In the genomic region with DNA sequence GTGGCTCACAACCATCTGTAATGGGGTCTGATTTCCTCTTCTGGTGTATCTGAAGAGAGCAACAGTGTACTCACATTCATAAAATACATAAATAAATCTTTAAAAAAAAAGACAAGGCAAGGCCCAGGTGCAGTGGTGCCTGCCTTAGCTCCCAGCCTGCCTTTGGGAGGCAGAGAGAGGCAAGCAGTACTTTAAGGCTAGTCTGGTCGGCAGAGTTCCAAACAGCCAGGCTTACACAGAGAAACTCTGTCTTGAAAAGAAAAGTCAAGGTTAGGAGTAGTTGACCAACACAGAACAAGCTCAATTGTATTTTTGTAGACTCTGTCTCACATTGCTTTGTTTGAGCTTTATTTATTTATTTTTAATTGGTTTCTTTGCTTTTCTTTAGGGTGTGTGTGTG, we compare ENCODE assay signal across 26 mouse cellular contexts. TPM values are rescaled to one million over a fixed set of nuclear protein-coding genes. Genes with fewer than 3 reads are reported as not detected.
DNase-seq lines count a peak whose midpoint lies in the region; TF ChIP-seq lines count a peak whose summit lies in the region.
"Had no signal": no experiment of that assay in that cellular context is flagged by ENCODE, and none has a peak within 500 bp of the region (broad histone marks: within the 10 kb centered on the region; RNA-seq: fewer than 3 reads in every experiment).

No protein-coding gene starts in this region.

- no peak overlapping the region for H3K4me3 ChIP-seq in cerebellum, adult 2 months (replicated peaks; ENCODE audit: insufficient read depth, low read depth, low read length)
- H3K4me3 ChIP-seq: embryonic facial prominence, embryonic 12.5 days; embryonic facial prominence, embryonic 15.5 days; gastrocnemius, adult 2 months; heart, embryonic 12.5 days; heart, embryonic 15.5 days; hindbrain, embryonic 10.5 days; hindbrain, embryonic 13.5 days; intestine, embryonic 15.5 days had no signal

- TF ChIP-seq CTCF in cerebellum, adult 2 months (IDR thresholded peaks at IDR 0.05; ENCODE audit: borderline replicate concordance, insufficient read depth, low read depth, low read length), result no peak

- 68% methylated on average over 1 of the region's 1 CpGs for WGBS in cerebellum, adult 2 months

- no peak overlapping the region for H3K27ac ChIP-seq in cerebellum, adult 2 months (ENCODE audit: insufficient read depth, low read length)
- H3K27ac ChIP-seq: embryonic facial prominence, embryonic 12.5 days; embryonic facial prominence, embryonic 15.5 days; gastrocnemius, adult 2 months; heart, embryonic 15.5 days; hindbrain, embryonic 10.5 days; hindbrain, embryonic 13.5 days; intestine, embryonic 15.5 days had no signal

- no peaks in the 10 kb centered on the region for H3K4me1 ChIP-seq in cerebellum, adult 2 months (ENCODE audit: control insufficient read depth, insufficient read depth, low read length)
- H3K4me1 ChIP-seq: embryonic facial prominence, embryonic 12.5 days; embryonic facial prominence, embryonic 15.5 days; hindbrain, embryonic 13.5 days; intestine, embryonic 15.5 days had no signal

- no peaks in the 10 kb centered on the region for H3K27me3 ChIP-seq in cerebellum, adult 2 months (ENCODE audit: control insufficient read depth, insufficient read depth, low read length)
- H3K27me3 ChIP-seq: CH12.LX; embryonic facial prominence, embryonic 12.5 days; embryonic facial prominence, embryonic 15.5 days; heart, embryonic 12.5 days; heart, embryonic 15.5 days; hindbrain, embryonic 13.5 days; intestine, embryonic 15.5 days; Patski had no signal

- TF ChIP-seq POLR2A in cerebellum, adult 2 months (IDR thresholded peaks at IDR 0.05; ENCODE audit: borderline replicate concordance, insufficient read depth, low read length), result no peak

- peak; percentile 47 for DNase-seq in ovary, postnatal 36 days (ENCODE audit: low spot score)
- DNase-seq in ovary, postnatal 14 days (ENCODE audit: low spot score), result no peak
- DNase-seq in adrenal gland, postnatal 10 days, result peak; percentile 78
- peak; percentile 82 to 84 for DNase-seq in adrenal gland, postnatal 36 days
- no peak for DNase-seq in cerebellum, adult 2 months
- DNase-seq in embryo, embryonic 11 days, result no peak
- DNase-seq in layer of hippocampus, postnatal 10 days (ENCODE audit: low spot score in 2 of 2), result no peak
- DNase-seq: B cell, adult 2 months; cerebellum, adult 11-12 months; cerebellum, adult 9-10 months; cerebellum, postnatal 14 days; forebrain, postnatal 0 days; gastrocnemius, adult 2 months; gastrocnemius, postnatal 14 days; heart, adult 18-20 months; heart, postnatal 10 days; heart, postnatal 36 days had no signal

RNA-seq across cellular contexts. Expression of a gene that starts 22.5 kb away (rescaled TPM):
- 1 to 10 TPM; 4.2 to 5.5 TPM for total RNA-seq in adrenal gland, postnatal 10 days (2021)
- total RNA-seq in adrenal gland, postnatal 36 days (2021), result 1 to 10 TPM; 2.6 to 2.8 TPM
- 20.0 and 20.1 TPM in 2 replicates for polyA plus RNA-seq in cerebellum, adult 2 months (2012; rRNA removed)
- total RNA-seq in layer of hippocampus, postnatal 10 days (2021), result 10 to 100 TPM; 30.6 to 32.7 TPM

RNA-seq across cellular contexts. Expression of a gene that starts 38.5 kb away (rescaled TPM):
- 10 to 100 TPM in 1 of 2 experiments, 1 to 10 TPM in 1; 8.5 to 11.8 TPM for total RNA-seq in adrenal gland, postnatal 10 days (2021)
- total RNA-seq in adrenal gland, postnatal 36 days (2021), result 10 to 100 TPM in 1 of 2 experiments, 1 to 10 TPM in 1; 9.5 to 10.4 TPM
- polyA plus RNA-seq in cerebellum, adult 2 months (2012; rRNA removed), result 4.8 and 5.5 TPM in 2 replicates
- 1 to 10 TPM; 5.0 to 5.4 TPM for total RNA-seq in layer of hippocampus, postnatal 10 days (2021)

RNA-seq across cellular contexts. Expression of a gene that starts 38.6 kb away (rescaled TPM):
- total RNA-seq in adrenal gland, postnatal 10 days (2021), result 10 to 100 TPM; 24.2 to 38.0 TPM
- total RNA-seq in adrenal gland, postnatal 36 days (2021), result 10 to 100 TPM; 45.8 to 59.7 TPM
- polyA plus RNA-seq in cerebellum, adult 2 months (2012; rRNA removed), result 18.8 and 19.1 TPM in 2 replicates
- 10 to 100 TPM; 18.0 to 22.9 TPM for total RNA-seq in layer of hippocampus, postnatal 10 days (2021)

RNA-seq across cellular contexts. Expression of a gene that starts 41.7 kb away (rescaled TPM):
- 10 to 100 TPM; 88.3 to 96.8 TPM for total RNA-seq in adrenal gland, postnatal 10 days (2021)
- total RNA-seq in adrenal gland, postnatal 36 days (2021), result 100 to 1,000 TPM; 103 to 118 TPM
- 78.6 and 82.5 TPM in 2 replicates for polyA plus RNA-seq in cerebellum, adult 2 months (2012; rRNA removed)
- 100 to 1,000 TPM in 1 of 2 experiments, 10 to 100 TPM in 1; 87.7 to 110 TPM for total RNA-seq in layer of hippocampus, postnatal 10 days (2021)

Comparison
In these comparisons a context has a peak if more than half of its experiments do, and no peak if none do; other contexts are left out.
1. DNase-seq: peak in ovary, postnatal 36 days (single experiment), adrenal gland, postnatal 10 days (single experiment) and adrenal gland, postnatal 36 days (2 of 2); none in ovary, postnatal 14 days (single experiment), cerebellum, adult 2 months (0 of 2), embryo, embryonic 11 days (single experiment) and layer of hippocampus, postnatal 10 days (0 of 2).
2. RNA of a gene that starts 22.5 kb away (total RNA-seq): 30.6 to 32.7 TPM in layer of hippocampus, postnatal 10 days; 4.2 to 5.5 TPM in adrenal gland, postnatal 10 days and 2.6 to 2.8 TPM in adrenal gland, postnatal 36 days; every median in the first group is over 4 times any median in the second.